Mouse (Mus musculus): Measurements from ENCODE around the gene Cbr4.

DNA sequence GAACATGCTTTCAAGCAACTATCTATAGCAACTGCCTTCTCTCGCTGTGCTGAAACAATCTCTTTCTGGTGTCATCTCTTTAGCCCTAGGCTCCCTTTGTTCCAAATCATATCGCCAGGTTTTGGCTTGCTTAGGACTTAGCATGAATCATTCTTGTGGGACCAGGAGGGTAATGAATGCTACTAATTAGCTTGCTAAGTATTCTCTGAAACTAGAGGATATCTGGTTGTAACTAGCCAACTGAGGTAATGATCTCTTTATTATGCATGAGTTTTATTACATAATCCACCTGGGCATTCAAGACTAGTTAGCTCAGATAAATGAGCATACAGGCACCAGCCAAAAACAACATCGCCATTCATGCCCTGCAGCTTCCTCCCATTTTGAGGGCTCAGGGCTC lies 44.5 kb upstream of the Cbr4 start:
- TF ChIP-seq CEBPB (IDR thresholded peaks at IDR 0.05; ENCODE audit: insufficient read depth, poor library complexity, severe bottlenecking): no peak
- TF ChIP-seq POLR2A (IDR thresholded peaks at IDR 0.05; ENCODE audit: insufficient read length, low read depth): no peak
- TF ChIP-seq MAX (IDR thresholded peaks at IDR 0.05; ENCODE audit: low read depth): no peak
- no peak for TF ChIP-seq USF1 (IDR thresholded peaks at IDR 0.05; ENCODE audit: low read depth)
- no peak for TF ChIP-seq E2F4 (IDR thresholded peaks at IDR 0.05; ENCODE audit: insufficient read depth)
- no peak for TF ChIP-seq POLR2AphosphoS2 (IDR thresholded peaks at IDR 0.05; ENCODE audit: insufficient read length, low read depth)
- TF ChIP-seq MYOD1 (IDR thresholded peaks at IDR 0.05; ENCODE audit: control insufficient read depth in 1 of 3, insufficient read length in 2 of 3, low read depth in 2 of 3): no peak
- TF ChIP-seq REST (IDR thresholded peaks at IDR 0.05; ENCODE audit: insufficient read depth, insufficient read length): no peak
- no peak for TF ChIP-seq TCF12 (IDR thresholded peaks at IDR 0.05; ENCODE audit: insufficient read depth, poor library complexity, severe bottlenecking)
